Mouse (Mus musculus) adrenal gland, adult 2 months (tissue): ENCODE measurements at regions not wholly inside any gene's neighbourhood (a gene's known extent, or its start where the extent isn't known, plus 50 kb on each side); places are given as distances from the start of the nearest gene placed in this dataset.
"Not testable (repeated sequence)": the region's sequence is repeated elsewhere in the genome, so short reads cannot be mapped to it uniquely, and the experiment has no call there.

ENCODE experiments used
- DNase-seq: peaks from one replicate; pipeline ENCODE4 v3.0.0; 2021

GRCm38 (mm10) chr10:103910098-103910497 is 232.7 kb upstream of the Gm21293 start:
- no peak for DNase-seq

- DNase-seq = no peak
Observed at GRCm38 (mm10) chr10:103958183-103958582, 184.6 kb upstream of the Gm21293 start.

- no peak for DNase-seq
Observed at GRCm38 (mm10) chr10:103976059-103976458, 166.7 kb upstream of the Gm21293 start.

GRCm38 (mm10) chr10:103984287-103984956 is 158.4 kb upstream of the Gm21293 start:
- no peak for DNase-seq

GRCm38 (mm10) chr10:104019540-104019939 is 123.2 kb upstream of the Gm21293 start:
- no peak for DNase-seq

GRCm38 (mm10) chr10:104021593-104021992 is 121.2 kb upstream of the Gm21293 start:
- DNase-seq = no peak

- no peak for DNase-seq
Observed at GRCm38 (mm10) chr10:104028162-104028561, 114.6 kb upstream of the Gm21293 start.

- DNase-seq = no peak
Observed at GRCm38 (mm10) chr10:104032771-104033170, 110.0 kb upstream of the Gm21293 start.

GRCm38 (mm10) chr10:104041729-104042386 is 100.9 kb upstream of the Gm21293 start:
- DNase-seq = not testable (repeated sequence)

- no peak for DNase-seq
Observed at GRCm38 (mm10) chr10:104042387-104042775, 100.4 kb upstream of the Gm21293 start.

GRCm38 (mm10) chr10:104043569-104043968 is 99.2 kb upstream of the Gm21293 start:
- no peak for DNase-seq
